Mouse (Mus musculus): ENCODE data around the gene Sash1.
A peak's percentile ranks its signal among the peaks of the same experiment; 100 is the strongest.

The Sash1 gene

DNA sequence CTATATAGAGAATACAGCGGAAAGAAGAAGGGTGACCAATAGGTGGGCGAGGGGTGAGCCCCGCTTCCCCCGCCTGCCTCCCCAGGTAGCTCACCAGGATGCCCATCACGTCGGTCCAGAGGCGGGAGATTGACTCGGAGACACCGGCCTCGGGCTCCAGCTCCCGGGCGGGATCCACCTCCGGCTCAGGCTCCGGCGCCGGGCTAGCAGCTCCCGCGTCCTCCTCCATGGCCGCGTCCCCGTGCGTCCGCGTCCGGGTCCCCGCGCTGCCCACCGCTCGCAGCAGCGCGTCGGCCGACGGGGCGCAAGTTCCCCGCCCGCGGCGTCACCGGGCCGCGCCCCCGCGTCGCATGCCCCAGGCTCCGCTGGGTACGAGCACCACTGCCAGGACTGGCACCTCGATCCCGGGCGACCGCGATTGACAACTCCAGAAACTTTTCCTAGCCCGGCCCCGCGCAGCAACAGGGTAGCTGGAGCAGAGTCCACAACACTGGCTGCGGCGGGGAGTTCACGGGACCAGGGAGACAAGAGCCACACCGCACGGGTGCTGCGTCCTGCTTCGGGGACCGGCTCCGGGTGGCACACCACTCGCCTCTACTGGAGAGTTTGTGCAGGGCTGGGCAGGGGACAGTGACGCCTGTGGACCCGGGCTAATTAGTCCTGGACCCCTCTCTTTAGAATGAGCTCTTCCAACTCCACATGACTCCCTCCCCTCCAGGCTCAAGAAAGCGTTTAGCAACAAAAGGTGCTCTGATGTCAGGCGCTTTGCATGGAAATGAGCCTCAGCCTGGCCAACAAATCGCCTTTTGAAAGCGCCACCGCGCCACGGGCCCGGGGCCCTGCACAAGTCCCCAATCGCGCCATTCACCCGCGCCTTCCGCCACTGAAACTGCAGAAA is at the start of gene Sash1:
Gene Sash1 (minus strand): TSS at position 441 of the 898 bp plus-strand sequence.
- peak; percentile 39 to 74 for DNase-seq (ENCODE audit: low spot score in 2 of 2)

GRCm38 (mm10) chr10:8935601-8936000 is 49.7 kb upstream of the Sash1 start:
- DNase-seq (ENCODE audit: low spot score in 2 of 2), result no peak

- no peak for DNase-seq (ENCODE audit: low spot score in 2 of 2)
Measured at GRCm38 (mm10) chr10:8933451-8934372, 47.8 kb upstream of the Sash1 start.

DNA sequence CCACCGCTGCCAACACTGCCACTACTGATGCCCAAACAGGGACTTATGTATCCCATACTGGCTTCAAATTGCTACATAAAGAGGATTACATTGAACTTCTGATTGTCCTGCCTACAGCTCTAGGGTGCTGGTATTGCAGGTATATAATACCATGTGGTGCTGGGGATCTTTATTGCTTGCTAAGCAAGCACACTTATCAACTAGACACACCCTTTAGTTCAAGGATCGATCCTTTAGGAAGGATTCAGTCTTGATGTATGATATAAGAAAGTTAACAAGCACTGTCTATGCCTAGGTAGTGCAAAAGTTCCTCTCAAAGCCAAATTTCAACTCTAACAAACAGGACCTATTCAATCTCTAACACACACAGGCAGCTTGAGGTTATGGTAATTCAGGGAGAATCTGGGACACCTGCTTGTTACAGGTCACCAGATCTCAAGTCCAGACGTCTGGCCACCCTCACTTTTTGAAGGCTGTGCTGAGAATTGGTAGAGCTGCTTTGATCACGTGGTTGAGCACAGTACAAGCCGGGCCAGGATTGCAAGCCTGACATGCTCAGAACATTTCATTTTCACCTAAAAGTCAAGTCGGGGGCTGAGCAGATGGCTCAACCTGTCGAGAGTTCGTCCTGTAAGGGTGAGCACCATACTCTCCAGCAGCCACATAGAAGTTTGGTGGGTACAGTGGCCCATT is 45.8 kb upstream of the Sash1 start:
- no peak for DNase-seq (ENCODE audit: low spot score in 2 of 2)

- DNase-seq (ENCODE audit: low spot score in 2 of 2), result no peak
Measured at GRCm38 (mm10) chr10:8930672-8931071, 44.8 kb upstream of the Sash1 start.

- DNase-seq (ENCODE audit: low spot score in 2 of 2), result no peak
Measured at GRCm38 (mm10) chr10:8928775-8929647, 43.1 kb upstream of the Sash1 start.

DNA sequence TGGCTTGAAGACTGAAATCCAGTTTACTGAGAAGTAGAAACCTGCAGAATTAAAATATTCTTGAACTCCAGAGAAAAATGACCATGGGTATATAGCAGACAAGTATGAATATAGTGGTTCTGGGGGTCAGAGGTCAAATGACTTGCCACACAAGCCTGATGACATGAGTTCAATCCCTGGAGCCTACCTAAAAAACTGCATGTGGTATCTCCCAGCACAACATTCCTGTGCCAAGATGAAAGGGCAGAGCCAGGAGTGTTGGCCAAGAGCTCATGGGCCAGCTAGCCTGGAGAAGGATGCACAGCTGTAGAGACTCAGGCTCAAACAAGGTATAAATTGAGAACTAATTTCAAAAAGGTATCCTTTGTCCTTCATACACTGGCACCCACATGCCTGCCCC is 42.4 kb upstream of the Sash1 start:
- DNase-seq (ENCODE audit: low spot score in 2 of 2), result no peak

DNA sequence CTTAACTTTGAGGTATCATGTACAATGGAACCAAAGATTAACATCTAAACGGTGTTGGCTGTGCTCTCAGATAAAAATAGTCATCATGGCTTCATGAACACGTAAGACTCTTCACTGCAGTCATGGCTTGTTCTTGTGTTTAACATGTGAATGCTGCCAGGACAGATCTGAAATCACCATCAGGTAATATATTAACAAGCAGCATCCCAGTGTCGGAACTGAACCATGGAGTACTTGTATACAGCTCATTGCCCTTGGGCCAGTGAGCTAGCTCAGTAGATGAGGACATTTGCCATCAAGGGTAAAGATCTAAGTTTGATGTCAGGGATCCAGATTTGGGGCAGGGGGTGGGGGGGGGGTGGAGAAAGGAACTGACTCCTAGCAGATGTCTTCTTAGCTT is 41.0 kb upstream of the Sash1 start:
- DNase-seq (ENCODE audit: low spot score in 2 of 2), result no peak

DNA sequence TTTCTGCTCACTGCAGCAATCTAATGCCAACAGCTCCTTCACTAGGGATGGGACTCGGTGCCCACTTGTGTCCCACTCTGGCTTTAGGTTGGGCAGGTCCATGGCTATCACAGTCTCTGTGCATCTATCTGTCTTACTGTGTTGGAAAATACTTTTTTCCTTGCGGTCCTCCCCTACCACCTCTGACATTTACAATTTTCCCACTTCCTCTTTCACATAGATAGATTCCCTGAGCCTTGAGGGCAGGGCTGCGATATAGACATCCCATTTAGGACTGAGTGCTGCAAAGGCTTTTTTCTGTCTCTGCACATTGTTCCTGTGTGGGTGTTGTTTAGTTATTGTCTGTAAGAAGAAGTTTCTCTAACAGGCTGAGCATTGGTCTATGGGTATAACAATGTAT is 40.4 kb upstream of the Sash1 start:
- no peak for DNase-seq (ENCODE audit: low spot score in 2 of 2)

DNA sequence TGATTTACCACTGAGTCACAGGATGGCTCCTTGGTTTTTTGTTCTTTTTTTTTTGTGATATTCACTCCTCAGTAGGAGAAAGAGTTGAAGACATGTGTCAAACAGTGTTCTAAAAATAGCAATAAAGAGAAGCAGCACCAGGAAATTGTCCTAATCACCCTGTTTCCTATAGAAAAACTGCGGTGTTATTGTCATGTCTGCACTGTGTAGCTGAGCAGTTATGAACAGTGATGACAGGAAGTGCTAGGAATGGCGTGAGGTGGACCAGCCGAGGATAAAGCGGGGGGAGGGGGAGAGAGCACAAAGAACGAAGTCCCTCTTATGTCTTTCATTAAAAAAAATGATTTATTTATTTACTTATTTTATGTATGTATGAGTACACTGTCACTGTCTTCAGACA is 39.4 kb upstream of the Sash1 start:
- no peak for DNase-seq (ENCODE audit: low spot score in 2 of 2)

DNA sequence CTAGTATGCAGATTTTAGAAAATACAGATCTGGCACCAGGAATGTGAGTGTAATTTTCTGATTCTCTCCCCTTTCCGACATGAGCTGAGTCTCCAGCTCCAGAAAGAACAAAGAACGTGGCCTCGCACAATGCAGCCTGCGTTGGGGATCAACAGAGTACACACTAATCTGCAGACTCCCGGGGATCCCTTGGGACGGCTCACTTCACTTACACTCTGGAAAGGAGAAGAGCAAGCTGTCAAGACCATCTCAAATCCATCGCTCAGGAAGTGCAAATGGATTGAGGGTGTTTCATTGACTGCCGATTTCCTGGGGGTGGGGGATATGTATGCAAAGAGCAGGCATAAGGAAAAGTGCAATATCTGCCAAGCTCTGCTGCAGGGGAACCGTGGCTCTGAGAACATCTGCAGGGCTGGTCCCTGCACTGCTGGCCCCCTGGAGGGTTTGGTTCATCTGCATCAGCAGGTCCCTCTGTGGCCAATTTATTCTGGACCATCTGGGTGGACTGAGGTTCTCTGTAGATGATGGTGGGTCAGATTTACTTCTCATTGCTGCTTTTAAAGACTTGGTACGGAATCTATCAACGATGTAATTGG is 35.3 kb upstream of the Sash1 start:
- no peak for DNase-seq (ENCODE audit: low spot score in 2 of 2)

- no peak for DNase-seq (ENCODE audit: low spot score in 2 of 2)
Measured at GRCm38 (mm10) chr10:8917798-8918197, 31.9 kb upstream of the Sash1 start.

DNA sequence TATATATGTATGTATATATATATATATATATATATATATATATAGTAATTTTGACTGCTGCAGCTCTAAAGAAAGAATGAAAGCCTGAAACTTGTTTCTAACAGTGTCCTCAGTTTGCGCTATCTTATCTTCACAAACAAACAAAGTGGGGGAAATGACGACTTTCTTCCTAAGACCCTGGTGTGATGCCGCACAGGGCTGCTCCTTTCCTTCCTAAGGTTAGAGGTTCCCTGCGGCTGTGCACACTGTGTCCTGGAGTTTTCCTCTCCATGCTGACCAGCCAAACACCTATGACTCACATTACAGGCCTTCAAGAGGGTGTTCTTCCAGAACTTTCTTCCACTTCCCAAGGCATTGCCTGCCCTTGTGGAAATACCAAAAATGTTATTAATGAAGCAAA is 31.5 kb upstream of the Sash1 start:
- no peak for DNase-seq (ENCODE audit: low spot score in 2 of 2)

- no peak for DNase-seq (ENCODE audit: low spot score in 2 of 2)
Measured at GRCm38 (mm10) chr10:8915755-8916154, 29.9 kb upstream of the Sash1 start.

GRCm38 (mm10) chr10:8913904-8914303 is 28.0 kb upstream of the Sash1 start:
- no peak for DNase-seq (ENCODE audit: low spot score in 2 of 2)

DNA sequence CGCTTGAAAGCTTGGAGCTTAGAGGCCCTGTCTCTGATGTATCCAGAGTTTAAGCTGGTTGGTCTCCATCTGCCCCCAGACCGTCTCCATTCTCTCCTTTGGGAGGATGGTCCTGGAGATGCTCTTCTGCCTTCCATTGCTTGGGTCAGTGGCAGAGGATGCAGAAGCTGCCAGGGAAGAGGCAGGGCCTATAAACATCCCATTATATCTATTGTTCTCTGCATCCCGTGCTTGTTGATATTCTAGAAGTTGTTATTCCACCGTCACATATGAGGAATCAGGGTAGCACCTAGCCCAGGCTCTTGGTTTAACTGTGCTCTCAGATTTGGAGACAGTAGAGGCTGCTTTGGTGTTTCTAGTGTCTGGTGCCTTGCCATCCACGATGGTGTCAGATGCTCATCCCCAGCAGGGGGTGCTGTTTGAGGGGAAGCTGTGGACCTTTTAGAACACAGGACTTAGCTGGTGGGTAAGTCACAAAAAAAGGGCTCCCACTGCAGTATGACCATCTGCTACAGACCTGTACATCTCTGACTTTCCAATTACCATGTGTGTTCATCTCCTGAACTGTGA is 26.9 kb upstream of the Sash1 start:
- peak; percentile 17 to 66 for DNase-seq (ENCODE audit: low spot score in 2 of 2)

DNA sequence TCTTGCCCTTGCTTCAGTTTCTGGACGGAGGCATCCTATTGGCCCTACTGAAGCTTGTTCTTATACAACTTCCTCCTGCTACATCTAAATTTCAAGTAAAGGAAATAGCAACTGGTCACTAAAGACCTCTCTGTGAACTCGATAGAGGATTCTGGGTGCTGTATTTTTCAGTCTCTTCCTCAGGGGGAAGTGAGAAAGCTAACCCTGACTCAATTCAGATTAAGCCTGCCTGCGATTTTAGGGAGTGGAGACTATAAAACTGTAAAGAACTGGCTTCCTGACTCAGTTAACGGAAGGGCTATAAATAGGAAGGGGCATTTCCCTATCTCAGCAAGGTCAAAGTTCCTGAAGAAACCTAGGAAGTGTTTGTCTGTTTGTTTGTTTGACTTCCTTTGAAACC is 26.3 kb upstream of the Sash1 start:
- no peak for DNase-seq (ENCODE audit: low spot score in 2 of 2)

DNA sequence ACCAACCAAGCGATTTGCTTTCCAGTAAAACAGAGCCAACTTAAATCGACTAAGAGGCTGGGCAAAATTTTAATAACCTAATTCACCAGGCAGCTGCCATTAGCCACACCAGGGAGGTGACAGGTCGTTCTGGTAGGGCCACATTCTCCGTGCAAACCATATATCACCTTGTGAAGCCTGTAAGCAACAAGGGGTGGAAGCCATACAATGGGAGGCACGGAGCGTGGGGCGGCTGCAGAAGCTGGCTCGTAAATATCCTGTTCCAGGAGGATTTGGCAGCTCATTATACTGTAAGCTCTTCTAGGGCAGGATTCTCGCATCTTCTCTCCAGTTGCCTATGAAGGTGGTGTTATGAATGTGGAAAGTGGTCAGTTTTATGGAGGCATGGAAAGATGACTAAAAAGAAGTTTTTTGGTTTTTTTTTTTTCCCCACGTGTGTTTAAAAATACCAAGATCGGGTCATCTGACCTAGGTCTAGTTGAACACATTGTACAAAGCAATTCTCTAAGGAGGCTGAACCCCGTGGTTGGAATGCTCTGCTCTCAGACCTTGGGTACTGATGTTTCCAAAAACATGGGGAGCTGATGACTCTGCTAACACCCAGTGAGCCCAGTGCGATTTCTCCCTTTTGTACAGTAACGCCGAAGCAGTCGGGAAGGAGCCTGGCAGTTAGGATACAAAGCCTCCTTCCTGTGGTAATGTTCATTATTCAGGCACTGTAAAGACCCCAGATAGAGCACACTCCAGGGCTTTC is 24.5 kb upstream of the Sash1 start:
- no peak for DNase-seq (ENCODE audit: low spot score in 2 of 2)

- DNase-seq (ENCODE audit: low spot score in 2 of 2), result no peak
Measured at GRCm38 (mm10) chr10:8903086-8903485, 17.2 kb upstream of the Sash1 start.

GRCm38 (mm10) chr10:8902412-8902811 is 16.5 kb upstream of the Sash1 start:
- no peak for DNase-seq (ENCODE audit: low spot score in 2 of 2)
